Mouse (Mus musculus): ENCODE data around the gene Smyd5. TPM values are rescaled to one million over a fixed set of nuclear protein-coding genes. Genes with fewer than 3 reads are reported as not detected.

Gene Smyd5
- total RNA-seq, 2 experiments from 2014 or later: 7.8 to 9.2 TPM

GRCm38 (mm10) chr6:85483843-85484721 is 52.3 kb downstream of the Smyd5 start:
- intact Hi-C loops (cut with DNase I): no loop called here
- DNase-seq: no peak

GRCm38 (mm10) chr6:85485738-85486137 is 53.9 kb downstream of the Smyd5 start:
- intact Hi-C loops (cut with DNase I): no loop called here
- no peak for DNase-seq

- no peak for DNase-seq
- intact Hi-C loops (cut with DNase I): no loop called here
These were observed 56.7 kb downstream of the Smyd5 start for GRCm38 (mm10) chr6:85488510-85488909.

- intact Hi-C loops (cut with DNase I): no loop called here
These were observed 57.9 kb downstream of the Smyd5 start for GRCm38 (mm10) chr6:85489717-85490116.

GRCm38 (mm10) chr6:85490252-85490651 is 58.5 kb downstream of the Smyd5 start:
- intact Hi-C loops (cut with DNase I): no loop called here
- DNase-seq: no peak

More at GRCm38 (mm10) chr6:85489717-85490116, 57.9 kb downstream of the Smyd5 start:
- no peak for DNase-seq

- intact Hi-C loops (cut with DNase I): no loop called here
- DNase-seq: no peak
These were observed 59.8 kb downstream of the Smyd5 start for GRCm38 (mm10) chr6:85491606-85492005.

Other genes with a start within 250 kb of the Smyd5 start
- not detected for gene Emx1, start 244.6 kb upstream of the Smyd5 start, total RNA-seq (2021)
- gene Sfxn5, start 98.6 kb upstream of the Smyd5 start, total RNA-seq (2021): 1 to 10 TPM; 3.4 to 4.1 TPM
- 10 to 100 TPM; 65.0 to 67.0 TPM for gene Rab11fip5, start 57.4 kb upstream of the Smyd5 start, total RNA-seq (2021)
- gene Noto, start 8.1 kb upstream of the Smyd5 start, total RNA-seq (2021): not detected
- 100 to 1,000 TPM; 151 TPM for gene Cct7, start 19.5 kb downstream of the Smyd5 start, total RNA-seq (2021)
- gene Pradc1, start 20.0 kb downstream of the Smyd5 start, total RNA-seq (2021): 10 to 100 TPM; 10.7 to 14.7 TPM
- not detected for gene Fbxo41, start 71.0 kb downstream of the Smyd5 start, total RNA-seq (2021)
- gene Egr4, start 81.6 kb downstream of the Smyd5 start, total RNA-seq (2021): not detected
- gene Alms1, start 155.5 kb downstream of the Smyd5 start, total RNA-seq (2021): 1 to 10 TPM; 2.1 to 2.4 TPM

Measured in heart, postnatal 36 days (tissue).